Comparison of ENCODE assay signal across 11 mouse cellular contexts in the genomic region with DNA sequence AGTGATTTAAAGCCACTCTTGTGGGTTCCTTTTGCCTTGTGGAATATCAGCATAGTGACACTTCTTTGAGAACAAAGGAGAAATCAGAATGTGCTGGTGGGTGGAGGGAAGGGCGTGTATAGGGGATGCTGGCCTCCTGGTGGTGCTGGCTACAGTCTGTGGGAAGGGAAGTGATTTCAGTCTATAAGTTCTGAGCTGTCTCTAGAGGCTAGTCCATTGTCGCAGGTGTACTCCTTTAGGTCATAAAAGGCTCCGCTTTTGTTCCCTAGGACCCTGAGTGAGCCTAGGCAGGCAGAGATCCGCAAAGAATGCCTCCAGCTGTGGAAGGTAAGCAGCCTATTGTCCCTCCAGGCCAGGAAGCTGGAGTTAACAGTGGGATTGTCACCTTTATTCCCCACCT.
"Had no signal": no experiment of that assay in that cellular context is flagged by ENCODE, and none has a peak within 500 bp of the region (broad histone marks: within the 10 kb centered on the region; RNA-seq: fewer than 3 reads in every experiment).

No protein-coding gene starts in this region.

- DNase-seq: left cerebral cortex, postnatal 4 days; liver; liver, embryonic 13.5 days; liver, postnatal 0 days; lung, adult 18-20 months; lung, adult 2 months; lung, embryonic 14.5 days; lung, postnatal 10 days; lung, postnatal 14 days; lung, postnatal 36 days; midbrain, embryonic 14.5 days had no signal
